Mouse (Mus musculus) skeletal muscle tissue, adult 2 months (tissue): ENCODE measurements around the gene Ptgis.

ENCODE experiments used
- DNase-seq: peaks from one replicate; pipeline ENCODE4 v3.0.0-alpha.2; 2012; ENCODE audit warnings: low read depth, low spot score

The Ptgis gene

GRCm38 (mm10) chr2:167155541-167155973 lies 84.8 kb downstream of the Ptgis start:
- no peak for DNase-seq

- no peak for DNase-seq
These were observed 89.5 kb downstream of the Ptgis start for GRCm38 (mm10) chr2:167150880-167151279.

DNA sequence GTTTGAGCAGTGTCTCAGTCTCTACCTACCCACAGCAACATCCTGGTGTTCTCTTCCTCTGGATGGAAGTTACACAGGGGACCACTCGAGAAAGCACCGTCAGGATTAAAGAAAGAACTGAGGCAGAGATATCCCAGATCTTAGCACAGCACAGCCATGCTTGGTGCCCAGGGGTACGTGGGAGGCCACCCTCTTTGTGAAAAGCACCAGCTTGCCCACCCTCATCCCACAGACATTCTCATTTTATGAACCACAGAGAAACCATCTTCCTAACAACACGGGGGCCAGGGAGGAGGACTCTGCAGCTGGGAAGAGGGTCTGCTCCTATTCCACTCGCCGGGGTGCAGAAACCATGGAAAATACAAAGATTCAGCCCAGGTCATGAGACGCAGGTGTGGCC lies 90.3 kb downstream of the Ptgis start:
- no peak for DNase-seq

- no peak for DNase-seq
These were observed 91.4 kb downstream of the Ptgis start for GRCm38 (mm10) chr2:167149035-167149434.

- DNase-seq = no peak
These were observed 92.7 kb downstream of the Ptgis start for GRCm38 (mm10) chr2:167147708-167148107.

GRCm38 (mm10) chr2:167145904-167146303 lies 94.5 kb downstream of the Ptgis start:
- DNase-seq = no peak

DNA sequence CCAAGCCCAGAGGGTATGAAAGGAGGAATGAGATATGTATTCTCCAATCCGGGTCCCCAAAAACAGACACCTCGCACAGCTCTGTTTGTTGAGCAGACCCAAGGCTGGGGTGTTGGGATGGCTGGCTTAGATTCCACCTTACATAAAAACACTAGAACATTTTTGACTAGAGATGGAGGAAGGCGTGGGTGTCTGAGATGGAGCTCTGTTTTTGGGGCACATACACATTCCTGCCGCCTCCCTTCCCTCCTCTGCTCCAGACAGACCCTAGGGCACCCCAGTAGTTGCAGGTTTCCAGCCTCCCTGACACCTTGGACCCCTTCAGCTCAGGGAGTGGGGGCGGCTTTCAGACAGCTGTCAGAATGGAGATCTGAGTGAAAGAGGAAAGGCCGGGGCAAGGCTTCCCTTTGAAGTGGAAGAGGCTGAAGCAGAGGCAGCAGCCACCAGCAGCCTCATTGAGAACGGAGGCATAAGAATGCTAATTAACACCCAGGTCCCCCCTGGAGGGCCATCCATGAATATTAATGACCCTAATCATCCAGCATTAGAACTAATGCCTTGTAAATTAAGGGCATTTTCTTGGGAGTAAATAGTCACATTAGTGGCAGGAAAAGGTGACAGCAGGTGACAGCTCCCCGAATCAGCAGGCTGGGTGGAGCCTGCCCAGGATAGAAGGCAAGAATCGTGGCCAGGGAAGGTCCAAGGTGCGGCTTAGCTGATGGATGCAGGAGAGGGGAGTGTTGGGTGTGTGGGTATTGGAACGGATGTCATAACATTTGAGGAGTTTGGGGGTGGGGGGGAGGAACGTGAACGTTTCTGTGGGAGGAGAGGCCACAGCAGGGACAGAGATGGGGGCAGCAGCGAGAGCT lies 95.7 kb downstream of the Ptgis start:
- no peak for DNase-seq

- no peak for DNase-seq
These were observed 96.5 kb downstream of the Ptgis start for GRCm38 (mm10) chr2:167143914-167144313.

- no peak for DNase-seq
These were observed 98.1 kb downstream of the Ptgis start for GRCm38 (mm10) chr2:167142282-167142681.

- DNase-seq = no peak
These were observed 98.6 kb downstream of the Ptgis start for GRCm38 (mm10) chr2:167141810-167142209.
